ENCODE assay signal across 15 mouse cellular contexts in the genomic region with DNA sequence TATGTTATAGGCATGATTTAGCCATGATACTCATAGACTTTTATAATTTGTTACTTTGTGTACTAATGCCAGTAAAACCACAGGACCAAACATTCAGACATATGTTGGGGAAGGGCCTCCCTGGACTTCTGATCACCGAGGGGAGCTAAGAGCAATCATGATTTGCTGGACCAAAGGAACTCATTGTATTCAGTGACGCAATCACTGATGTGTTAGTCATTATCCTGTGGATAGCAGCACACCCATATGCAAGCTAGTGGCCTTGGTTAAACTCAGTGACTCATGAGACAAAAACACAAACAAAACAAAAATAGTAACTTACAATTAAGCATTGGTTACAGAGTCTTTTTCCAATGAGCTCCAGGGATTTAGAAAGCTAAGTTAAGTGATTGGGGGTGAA.
"Had no signal": no experiment of that assay in that cellular context is flagged by ENCODE, and none has a peak within 500 bp of the region (broad histone marks: within the 10 kb centered on the region; RNA-seq: fewer than 3 reads in every experiment).

No protein-coding gene starts in this region.

- H3K4me3 ChIP-seq: liver, embryonic 13.5 days; neural tube, embryonic 12.5 days; neural tube, embryonic 15.5 days; stomach, embryonic 15.5 days had no signal

- H3K27me3 ChIP-seq: liver, embryonic 13.5 days; neural tube, embryonic 12.5 days; neural tube, embryonic 15.5 days; stomach, embryonic 15.5 days had no signal

- H3K4me2 ChIP-seq: liver, embryonic 13.5 days; midbrain, embryonic 11.5 days; neural tube, embryonic 12.5 days; neural tube, embryonic 15.5 days; stomach, embryonic 15.5 days had no signal

- DNase-seq: kidney, adult 18-20 months; kidney, adult 9 months; kidney, postnatal 14 days; kidney, postnatal 4 days; liver, embryonic 13.5 days; lung, adult 2 months; midbrain, embryonic 14.5 days; retina, postnatal 1 day; right cerebral cortex, postnatal 25 days; spleen, adult 18-20 months; thymus, postnatal 25 days had no signal

- H3K4me1 ChIP-seq: liver, embryonic 13.5 days; neural tube, embryonic 12.5 days; neural tube, embryonic 15.5 days; stomach, embryonic 15.5 days had no signal

- H3K9ac ChIP-seq: liver, embryonic 13.5 days; neural tube, embryonic 12.5 days; neural tube, embryonic 15.5 days; stomach, embryonic 15.5 days had no signal

- H3K9me3 ChIP-seq: liver, embryonic 13.5 days; neural tube, embryonic 12.5 days; neural tube, embryonic 15.5 days; stomach, embryonic 15.5 days had no signal

- H3K36me3 ChIP-seq: liver, embryonic 13.5 days; neural tube, embryonic 12.5 days; neural tube, embryonic 15.5 days; stomach, embryonic 15.5 days had no signal

- H3K27ac ChIP-seq: liver, embryonic 13.5 days; neural tube, embryonic 12.5 days; neural tube, embryonic 15.5 days; stomach, embryonic 15.5 days had no signal
